Mouse (Mus musculus) myocyte (in vitro differentiated cells): ENCODE measurements around the gene Mxi1. TPM values are rescaled to one million over a fixed set of nuclear protein-coding genes. Genes with fewer than 3 reads are reported as not detected.

ENCODE experiments used
- H3K27me3 ChIP-seq: one replicate; pipeline ENCODE4 v1.6.1; 2011; ENCODE audit not compliant: control insufficient read depth, insufficient read depth, insufficient read length
- H3K36me3 ChIP-seq: one replicate; pipeline ENCODE4 v1.6.1; 2011; ENCODE audit not compliant: control insufficient read depth, insufficient read depth
- H3K4me2 ChIP-seq: one replicate; pipeline ENCODE4 v1.6.1; 2011; ENCODE audit warnings: low read depth, control low read depth
- H3K4me3 ChIP-seq: one replicate; pipeline ENCODE4 v1.5.1; 2011; ENCODE audit warnings: mild to moderate bottlenecking, control low read depth, moderate library complexity
- H3K79me2 ChIP-seq: one replicate; pipeline ENCODE4 v1.6.1; 2011; ENCODE audit not compliant: control insufficient read depth, insufficient read depth
- H3ac ChIP-seq: one replicate; pipeline ENCODE4 v1.6.1; 2011; ENCODE audit not compliant: control insufficient read depth, insufficient read length
- CEBPB ChIP-seq: IDR thresholded peaks from 2 replicates; pipeline ENCODE4 v1.6.1; 2011; ENCODE audit warnings: mild to moderate bottlenecking, moderate library complexity; ENCODE audit not compliant: poor library complexity, insufficient read depth, severe bottlenecking
- E2F4 ChIP-seq: IDR thresholded peaks from one replicate; pipeline ENCODE4 v1.6.1; 2011; ENCODE audit warnings: mild to moderate bottlenecking, control low read depth, moderate library complexity; ENCODE audit not compliant: insufficient read depth
- MAX ChIP-seq: IDR thresholded peaks from one replicate; pipeline ENCODE4 v1.6.1; 2011; ENCODE audit warnings: low read depth, mild to moderate bottlenecking, control low read depth
- MYOD1 ChIP-seq, 3 experiments: IDR thresholded peaks; one replicate each; pipeline ENCODE4 v1.6.1; 2011; ENCODE audit warnings: control low read depth in 2 of 3, low read depth in 2 of 3, mild to moderate bottlenecking in 2 of 3, moderate library complexity in 1 of 3; ENCODE audit not compliant: insufficient read length in 2 of 3, control insufficient read depth in 1 of 3
- MYOG ChIP-seq, 3 experiments: IDR thresholded peaks; one replicate each; pipeline ENCODE4 v1.6.1; 2011; ENCODE audit warnings: control low read depth in 2 of 3, low read depth in 2 of 3, mild to moderate bottlenecking in 2 of 3; ENCODE audit not compliant: insufficient read length in 2 of 3, control insufficient read depth in 1 of 3, insufficient read depth in 1 of 3
- POLR2A ChIP-seq: IDR thresholded peaks from one replicate; pipeline ENCODE4 v1.6.1; 2011; ENCODE audit warnings: low read depth, mild to moderate bottlenecking, control low read depth, moderate library complexity; ENCODE audit not compliant: insufficient read length
- POLR2AphosphoS2 ChIP-seq: IDR thresholded peaks from one replicate; pipeline ENCODE4 v1.6.1; 2011; ENCODE audit warnings: low read depth, control low read depth; ENCODE audit not compliant: insufficient read length
- REST ChIP-seq: IDR thresholded peaks from one replicate; pipeline ENCODE4 v1.6.1; 2011; ENCODE audit warnings: mild to moderate bottlenecking, control low read depth, moderate library complexity; ENCODE audit not compliant: insufficient read depth, insufficient read length
- SRF ChIP-seq: IDR thresholded peaks from one replicate; pipeline ENCODE4 v1.6.1; 2011; ENCODE audit warnings: low read depth; ENCODE audit not compliant: control insufficient read depth, insufficient read length
- TCF12 ChIP-seq: IDR thresholded peaks from one replicate; pipeline ENCODE4 v1.6.1; 2011; ENCODE audit warnings: mild to moderate bottlenecking, control low read depth; ENCODE audit not compliant: poor library complexity, insufficient read depth, severe bottlenecking
- TCF3 ChIP-seq: IDR thresholded peaks from one replicate; pipeline ENCODE4 v1.6.1; 2011; ENCODE audit warnings: low read depth, control low read depth; ENCODE audit not compliant: insufficient read length
- USF1 ChIP-seq: IDR thresholded peaks from one replicate; pipeline ENCODE4 v1.6.1; 2011; ENCODE audit warnings: low read depth, mild to moderate bottlenecking, control low read depth, moderate library complexity
- polyA plus RNA-seq: library from polyadenylated mRNA; unstranded; fragments of >200 nt; fragmentation: generic; extraction: Trizol; gene quantifications from one replicate; pipeline ENCODE4 v1.2.1, GENCODE M21; 2012; ENCODE audit warnings: missing spikeins

Gene Mxi1
- polyA plus RNA-seq, 1 experiment: 11.9 TPM

GRCm38 (mm10) chr19:53424629-53425028, 114.3 kb downstream of the Mxi1 start:
- H3K4me2 ChIP-seq: no peak overlapping the region
- TF ChIP-seq MYOG (IDR thresholded peaks at IDR 0.05; ENCODE audit: control insufficient read depth in 1 of 3, insufficient read depth in 1 of 3, insufficient read length in 2 of 3, low read depth in 2 of 3) (no peak), TCF3 (no peak), REST (no peak), POLR2AphosphoS2 (no peak), E2F4 (no peak), USF1 (no peak), CEBPB (no peak), SRF (no peak), POLR2A (no peak), TCF12 (no peak), MAX (no peak), MYOD1 (IDR thresholded peaks at IDR 0.05; ENCODE audit: control insufficient read depth in 1 of 3, insufficient read length in 2 of 3, low read depth in 2 of 3) (no peak)
- no peak overlapping the region for H3K4me3 ChIP-seq
- no peaks in the 10 kb centered on the region for H3K79me2 ChIP-seq
- no peaks in the 10 kb centered on the region for H3K27me3 ChIP-seq
- no peaks in the 10 kb centered on the region for H3K36me3 ChIP-seq
- no peak overlapping the region for H3ac ChIP-seq

Other genes starting within 250 kb of the Mxi1 start
- 8.3 TPM for gene Add3, start 170.1 kb upstream of the Mxi1 start, polyA plus RNA-seq
- gene Gm10197, start 61.2 kb downstream of the Mxi1 start, polyA plus RNA-seq: not detected
- 30.8 TPM for gene Smndc1, start 80.1 kb downstream of the Mxi1 start, polyA plus RNA-seq
- 4.5 TPM for gene Dusp5, start 218.6 kb downstream of the Mxi1 start, polyA plus RNA-seq